Mouse (Mus musculus): Measurements from ENCODE around the gene Sox13.

The Sox13 gene

GRCm38 (mm10) chr1:133423543-133424480, at the start of gene Sox13:
TSS of gene Sox13 (minus strand) at chr1:133424377.
- DNase-seq (ENCODE audit: low spot score), result peak; percentile 86

- DNase-seq (ENCODE audit: low spot score), result no peak
Observed at GRCm38 (mm10) chr1:133471556-133471955, 47.4 kb upstream of the Sox13 start.

- no peak for DNase-seq (ENCODE audit: low spot score)
Observed at GRCm38 (mm10) chr1:133471086-133471485, 46.9 kb upstream of the Sox13 start.

GRCm38 (mm10) chr1:133470242-133471025, 46.3 kb upstream of the Sox13 start:
- DNase-seq (ENCODE audit: low spot score), result no peak

- no peak for DNase-seq (ENCODE audit: low spot score)
Observed at GRCm38 (mm10) chr1:133469213-133469612, 45.0 kb upstream of the Sox13 start.

GRCm38 (mm10) chr1:133468751-133469150, 44.6 kb upstream of the Sox13 start:
- DNase-seq (ENCODE audit: low spot score), result no peak

GRCm38 (mm10) chr1:133467905-133468304, 43.7 kb upstream of the Sox13 start:
- DNase-seq (ENCODE audit: low spot score), result no peak

GRCm38 (mm10) chr1:133463138-133463537, 39.0 kb upstream of the Sox13 start:
- no peak for DNase-seq (ENCODE audit: low spot score)

GRCm38 (mm10) chr1:133460996-133461395, 36.8 kb upstream of the Sox13 start:
- DNase-seq (ENCODE audit: low spot score), result no peak

- DNase-seq (ENCODE audit: low spot score), result no peak
Observed at GRCm38 (mm10) chr1:133456097-133456496, 31.9 kb upstream of the Sox13 start.

- peak; percentile 37 for DNase-seq (ENCODE audit: low spot score)
Observed at GRCm38 (mm10) chr1:133452564-133453165, 28.5 kb upstream of the Sox13 start.

GRCm38 (mm10) chr1:133451869-133452563, 27.8 kb upstream of the Sox13 start:
- DNase-seq (ENCODE audit: low spot score), result no peak

GRCm38 (mm10) chr1:133451025-133451424, 26.8 kb upstream of the Sox13 start:
- DNase-seq (ENCODE audit: low spot score), result no peak

- DNase-seq (ENCODE audit: low spot score), result no peak
Observed at GRCm38 (mm10) chr1:133448351-133448931, 24.3 kb upstream of the Sox13 start.

- no peak for DNase-seq (ENCODE audit: low spot score)
Observed at GRCm38 (mm10) chr1:133446291-133446690, 22.1 kb upstream of the Sox13 start.

GRCm38 (mm10) chr1:133444315-133444714, 20.1 kb upstream of the Sox13 start:
- no peak for DNase-seq (ENCODE audit: low spot score)

- DNase-seq (ENCODE audit: low spot score), result peak; percentile 45
Observed at GRCm38 (mm10) chr1:133437916-133438683, 13.9 kb upstream of the Sox13 start.

GRCm38 (mm10) chr1:133434756-133435112, 10.6 kb upstream of the Sox13 start:
- DNase-seq (ENCODE audit: low spot score), result no peak

GRCm38 (mm10) chr1:133434018-133434755, 10.0 kb upstream of the Sox13 start:
- DNase-seq (ENCODE audit: low spot score), result peak; percentile 84

GRCm38 (mm10) chr1:133432566-133432965, 8.4 kb upstream of the Sox13 start:
- no peak for DNase-seq (ENCODE audit: low spot score)
